Mouse (Mus musculus) lung, adult 18-20 months (tissue): ENCODE results near the gene Shroom3.

Source experiments
- DNase-seq, 2 experiments: peaks; one replicate each; pipeline ENCODE4 v3.0.0; 2022; ENCODE audit warnings: mixed read lengths in 2 of 2

Shroom3 gene

GRCm38 (mm10) chr5:92698837-92699529, 15.7 kb downstream of the Shroom3 start:
- no peak for DNase-seq

- DNase-seq = no peak
These were observed 18.5 kb downstream of the Shroom3 start for GRCm38 (mm10) chr5:92701750-92702149.

GRCm38 (mm10) chr5:92703671-92704070, 20.4 kb downstream of the Shroom3 start:
- DNase-seq = no peak

GRCm38 (mm10) chr5:92707921-92708491, 24.8 kb downstream of the Shroom3 start:
- peak; percentile 37 to 53 for DNase-seq

- peak in 1 of 2 experiments; percentile 15 for DNase-seq
These were observed 27.5 kb downstream of the Shroom3 start for GRCm38 (mm10) chr5:92710779-92711178.

GRCm38 (mm10) chr5:92711666-92712290, 28.5 kb downstream of the Shroom3 start:
- no peak for DNase-seq

- no peak for DNase-seq
These were observed 29.6 kb downstream of the Shroom3 start for GRCm38 (mm10) chr5:92712621-92713395.

GRCm38 (mm10) chr5:92714886-92715285, 31.7 kb downstream of the Shroom3 start:
- no peak for DNase-seq

GRCm38 (mm10) chr5:92715319-92715718, 32.1 kb downstream of the Shroom3 start:
- DNase-seq = no peak

GRCm38 (mm10) chr5:92715890-92716289, 32.7 kb downstream of the Shroom3 start:
- DNase-seq = no peak

GRCm38 (mm10) chr5:92717666-92718360, 34.6 kb downstream of the Shroom3 start:
- peak; percentile 33 to 62 for DNase-seq

GRCm38 (mm10) chr5:92718856-92719255, 35.6 kb downstream of the Shroom3 start:
- peak; percentile 46 to 67 for DNase-seq

- no peak for DNase-seq
These were observed 38.4 kb downstream of the Shroom3 start for GRCm38 (mm10) chr5:92721610-92722009.

- DNase-seq = peak; percentile 43 to 51
These were observed 42.7 kb downstream of the Shroom3 start for GRCm38 (mm10) chr5:92725935-92726334.

GRCm38 (mm10) chr5:92728252-92728828, 45.1 kb downstream of the Shroom3 start:
- DNase-seq = peak; percentile 44 to 73

GRCm38 (mm10) chr5:92729221-92729620, 46.0 kb downstream of the Shroom3 start:
- no peak for DNase-seq

- DNase-seq = no peak
These were observed 58.6 kb downstream of the Shroom3 start for GRCm38 (mm10) chr5:92741802-92742201.

GRCm38 (mm10) chr5:92742701-92743100, 59.5 kb downstream of the Shroom3 start:
- DNase-seq = no peak

- DNase-seq = peak; percentile 78 to 85
These were observed 62.4 kb downstream of the Shroom3 start for GRCm38 (mm10) chr5:92745390-92746253.

GRCm38 (mm10) chr5:92751488-92751887, 68.3 kb downstream of the Shroom3 start:
- DNase-seq = no peak

GRCm38 (mm10) chr5:92755241-92755775, 72.1 kb downstream of the Shroom3 start:
- DNase-seq = no peak
